Comparison of ENCODE assay signal across 9 mouse cellular contexts in the genomic region with DNA sequence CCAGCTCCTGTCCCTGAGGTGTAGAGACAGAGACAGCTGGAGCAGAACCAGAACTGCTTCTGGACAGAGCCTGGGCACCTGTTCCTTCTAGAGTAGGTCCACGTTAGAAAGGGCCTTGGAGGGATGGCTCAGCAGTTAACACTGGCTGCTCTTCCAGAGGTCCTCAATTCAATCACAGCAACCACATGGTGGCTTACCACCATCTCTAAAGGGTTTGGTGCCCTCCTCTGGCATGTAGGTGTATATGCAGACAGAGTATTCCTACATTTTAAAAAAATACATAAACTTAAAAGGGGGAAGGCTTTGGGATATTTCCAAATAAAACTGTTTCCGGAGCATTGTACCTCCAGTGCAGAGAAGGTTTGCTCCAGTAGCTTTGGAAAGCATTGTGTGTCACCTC. TPM values are rescaled to one million over a fixed set of nuclear protein-coding genes. Genes with fewer than 3 reads are reported as not detected.
DNase-seq lines count a peak whose midpoint lies in the region; ATAC-seq and TF ChIP-seq lines count a peak whose summit lies in the region.
"Had no signal": no experiment of that assay in that cellular context is flagged by ENCODE, and none has a peak within 500 bp of the region (broad histone marks: within the 10 kb centered on the region; RNA-seq: fewer than 3 reads in every experiment).

No protein-coding gene starts in this region.

- H3K4me2 ChIP-seq in CH12.LX (ENCODE audit: insufficient read depth, low read depth, poor library complexity, severe bottlenecking): no peak overlapping the region
- no peak overlapping the region for H3K4me2 ChIP-seq in liver, embryonic 14.5 days (ENCODE audit: low read depth)
- no peak overlapping the region for H3K4me2 ChIP-seq in midbrain, embryonic 13.5 days (replicated peaks)
- H3K4me2 ChIP-seq: liver, embryonic 13.5 days had no signal

- WGBS in kidney, adult 2 months: 12% methylated on average over 2 of the region's 2 CpGs
- 52% methylated on average over 2 of the region's 2 CpGs for WGBS in liver, embryonic 14.5 days (ENCODE audit: insufficient replicate concordance)
- 55% methylated on average over 2 of the region's 2 CpGs for WGBS in midbrain, embryonic 13.5 days

- ATAC-seq in liver, embryonic 14.5 days (ENCODE audit: insufficient read depth): no peak
- no peak for ATAC-seq in midbrain, embryonic 13.5 days

- TF ChIP-seq CTCF in kidney, adult 2 months (conservative IDR thresholded peaks at IDR 0.05; ENCODE audit: insufficient read depth, insufficient read length, low read depth, low read length): peak; percentile 58
- peak; percentile 33 to 89; a peak in 3 of 4 replicates for TF ChIP-seq CTCF in CH12.LX (conservative IDR thresholded peaks at IDR 0.05 in 1 of 2, IDR thresholded peaks at IDR 0.05 in 1 of 2; ENCODE audit: low read depth in 2 of 2, low read length in 2 of 2)
- peak; percentile 72 for TF ChIP-seq CTCF in liver, embryonic 14.5 days (IDR thresholded peaks at IDR 0.05; ENCODE audit: low read depth)

- dilution Hi-C loops in CH12.LX (cut with MboI; ENCODE audit: extremely low pct_ligation_motif_present, extremely low pct_unique_long_range_greater_than_20kb, low sequenced_read_pairs): no loop called here

- H3K79me2 ChIP-seq in CH12.LX (replicated peaks; ENCODE audit: control insufficient read depth, extremely low read depth, insufficient read depth, poor library complexity, severe bottlenecking): peaks cover 24% of the 10 kb centered on the region

- H3K9me3 ChIP-seq in CH12.LX (replicated peaks; ENCODE audit: low read length): no peaks in the 10 kb centered on the region
- no peaks in the 10 kb centered on the region for H3K9me3 ChIP-seq in liver, embryonic 14.5 days (ENCODE audit: control insufficient read depth, low read length)
- H3K9me3 ChIP-seq in midbrain, embryonic 13.5 days: no peaks in the 10 kb centered on the region
- H3K9me3 ChIP-seq: liver, embryonic 13.5 days had no signal

- H3K4me1 ChIP-seq in kidney, adult 2 months (ENCODE audit: control insufficient read depth, insufficient read depth, low read length): peaks cover 3% of the 10 kb centered on the region; the same call in 1 of the 2 replicates
- peaks cover 7 to 21% of the 10 kb centered on the region in 2 experiments for H3K4me1 ChIP-seq in CH12.LX (ENCODE audit: control insufficient read depth in 1 of 2, insufficient read depth in 2 of 2)
- peaks cover 4 to 9% of the 10 kb centered on the region in 2 experiments for H3K4me1 ChIP-seq in liver, embryonic 14.5 days (replicated peaks; ENCODE audit: control insufficient read depth in 2 of 2, insufficient read depth in 2 of 2, low read length in 1 of 2)
- peaks cover 17% of the 10 kb centered on the region for H3K4me1 ChIP-seq in midbrain, embryonic 13.5 days (replicated peaks)

- in situ Hi-C loops in CH12.LX (cut with MboI; ENCODE audit: low pct_ligation_motif_present, low pct_unique_long_range_greater_than_20kb, low sequenced_read_pairs): no loop called here

- DNase-seq in kidney, adult 2 months: peak; percentile 58
- no peak for DNase-seq in kidney, adult 11 months
- DNase-seq in B cell, adult 2 months: peak; percentile 54 to 59
- peak; percentile 65 for DNase-seq in CH12.LX (ENCODE audit: extremely low read depth)
- peak; percentile 74 for DNase-seq in embryo, embryonic 10 days (ENCODE audit: low spot score)
- no peak for DNase-seq in liver, embryonic 14.5 days (ENCODE audit: low read depth in 3 of 3, low spot score in 3 of 3)
- DNase-seq in skeletal muscle tissue, adult 2 months (ENCODE audit: low read depth, low spot score): peak; percentile 32
- DNase-seq: liver, embryonic 13.5 days had no signal

- TF ChIP-seq RAD21 in CH12.LX (IDR thresholded peaks at IDR 0.05; ENCODE audit: low read depth, low read length): peak; percentile 82

- no peak overlapping the region for H3K9ac ChIP-seq in CH12.LX (ENCODE audit: insufficient read depth, low read depth)
- no peak overlapping the region for H3K9ac ChIP-seq in liver, embryonic 14.5 days (replicated peaks)
- H3K9ac ChIP-seq in midbrain, embryonic 13.5 days (replicated peaks): no peak overlapping the region
- H3K9ac ChIP-seq: liver, embryonic 13.5 days had no signal

- H3K27me3 ChIP-seq in kidney, adult 2 months (replicated peaks; ENCODE audit: control insufficient read depth, insufficient read depth, low read length): no peaks in the 10 kb centered on the region
- H3K27me3 ChIP-seq in CH12.LX (replicated peaks): no peaks in the 10 kb centered on the region
- H3K27me3 ChIP-seq in liver, embryonic 14.5 days (ENCODE audit: control insufficient read depth, insufficient read depth, low read length): no peaks in the 10 kb centered on the region
- no peaks in the 10 kb centered on the region for H3K27me3 ChIP-seq in midbrain, embryonic 13.5 days
- H3K27me3 ChIP-seq: liver, embryonic 13.5 days had no signal

- H3K36me3 ChIP-seq in kidney, adult 2 months (ENCODE audit: control insufficient read depth, insufficient read depth, low read length): peaks cover 8% of the 10 kb centered on the region
- H3K36me3 ChIP-seq in CH12.LX (replicated peaks in 1 of 2; ENCODE audit: control insufficient read depth in 1 of 2, insufficient read depth in 1 of 2, low read length in 1 of 2): peaks cover 35 to 62% of the 10 kb centered on the region in 2 experiments
- peaks cover 38% of the 10 kb centered on the region for H3K36me3 ChIP-seq in liver, embryonic 14.5 days (replicated peaks; ENCODE audit: control insufficient read depth, insufficient read depth, low read depth)
- peaks cover 50% of the 10 kb centered on the region for H3K36me3 ChIP-seq in midbrain, embryonic 13.5 days

- H3K27ac ChIP-seq in kidney, adult 2 months (ENCODE audit: insufficient read depth, low read depth, low read length): no peak overlapping the region
- no peak overlapping the region for H3K27ac ChIP-seq in CH12.LX (ENCODE audit: insufficient read depth, low read depth)
- no peak overlapping the region for H3K27ac ChIP-seq in liver, embryonic 14.5 days
- H3K27ac ChIP-seq in midbrain, embryonic 13.5 days: no peak overlapping the region
- H3K27ac ChIP-seq: liver, embryonic 13.5 days had no signal

- TF ChIP-seq EP300 in CH12.LX (IDR thresholded peaks at IDR 0.05; ENCODE audit: low read length): no peak
- no peak for TF ChIP-seq EP300 in liver, embryonic 14.5 days (IDR thresholded peaks at IDR 0.05; ENCODE audit: low read depth)

- no peak overlapping the region for H3K4me3 ChIP-seq in kidney, adult 2 months (ENCODE audit: insufficient read depth, low read depth, low read length)
- no peak overlapping the region for H3K4me3 ChIP-seq in CH12.LX (replicated peaks in 1 of 3; ENCODE audit: low read depth in 2 of 3, low read length in 2 of 3, poor library complexity in 1 of 3)
- no peak overlapping the region for H3K4me3 ChIP-seq in liver, embryonic 14.5 days (ENCODE audit: insufficient read depth in 1 of 2, low read depth in 2 of 2, low read length in 2 of 2)
- no peak overlapping the region for H3K4me3 ChIP-seq in midbrain, embryonic 13.5 days (replicated peaks)
- H3K4me3 ChIP-seq: liver, embryonic 13.5 days had no signal

- no peak for TF ChIP-seq POLR2A in kidney, adult 2 months (IDR thresholded peaks at IDR 0.05; ENCODE audit: low read depth, low read length)
- TF ChIP-seq POLR2A in CH12.LX (IDR thresholded peaks at IDR 0.05; ENCODE audit: low read depth, low read length): no peak

TF ChIP-seq in CH12.LX, 34 proteins besides CTCF, POLR2A, EP300 and RAD21 (continues in another document):
- peak; percentile 86 for TF ChIP-seq MAX (IDR thresholded peaks at IDR 0.05; ENCODE audit: low read length)
- TF ChIP-seq SIN3A (IDR thresholded peaks at IDR 0.05; ENCODE audit: low read length): 0 out of 2 replicates have a peak, but pooled peaks have one; percentile 25
- peak; percentile 59 for TF ChIP-seq ZNF384 (IDR thresholded peaks at IDR 0.05; ENCODE audit: low read depth, low read length)
- peak; percentile 37; the same call in 1 of the 2 replicates for TF ChIP-seq IRF4 (IDR thresholded peaks at IDR 0.05; ENCODE audit: low read depth, low read length)
- peak; percentile 65 for TF ChIP-seq SMC3 (IDR thresholded peaks at IDR 0.05; ENCODE audit: low read depth, low read length)
- TF ChIP-seq ETS1 (conservative IDR thresholded peaks at IDR 0.05; ENCODE audit: low read depth, low read length): no peak
- peak; percentile 97 for TF ChIP-seq MYC (IDR thresholded peaks at IDR 0.05; ENCODE audit: low read depth, low read length)

RNA-seq across cellular contexts. Expression of a gene that starts 5.1 kb away (rescaled TPM):
- 6.5 and 6.7 TPM in 2 replicates for polyA plus RNA-seq in kidney, adult 2 months (2012; rRNA removed)
- total RNA-seq in CH12.LX (2012; rRNA removed) (33.9 and 44.0 TPM in 2 replicates), CH12.LX (2014; rRNA removed) (57.5 and 64.7 TPM in 2 replicates)
- polyA plus RNA-seq in CH12.LX (2012; ENCODE audit: insufficient read length, low read depth): 41.4 and 42.7 TPM in 2 replicates
- polyA plus RNA-seq in liver, embryonic 14.5 days (2012; rRNA removed): 6.4 and 10.4 TPM in 2 replicates
- 12.4 and 13.3 TPM in 2 replicates for polyA plus RNA-seq in liver, embryonic 14.5 days (2014; fragmentation: Nextera tagmentation; extraction: Ambion mirVana)
- polyA plus RNA-seq in midbrain, embryonic 13.5 days (2015; fragmentation: Nextera tagmentation; extraction: Ambion mirVana): 29.1 and 32.1 TPM in 2 replicates

RNA-seq across cellular contexts. Expression of a gene that starts 12.0 kb away (rescaled TPM):
- polyA plus RNA-seq in kidney, adult 2 months (2012; rRNA removed): 10.2 and 11.3 TPM in 2 replicates
- total RNA-seq in CH12.LX (2012; rRNA removed) (9.3 and 11.0 TPM in 2 replicates), CH12.LX (2014; rRNA removed) (16.9 and 17.0 TPM in 2 replicates)
- polyA plus RNA-seq in CH12.LX (2012; ENCODE audit: insufficient read length, low read depth): 12.6 and 15.3 TPM in 2 replicates
- polyA plus RNA-seq in liver, embryonic 14.5 days (2012; rRNA removed): 5.0 and 6.8 TPM in 2 replicates
- polyA plus RNA-seq in liver, embryonic 14.5 days (2014; fragmentation: Nextera tagmentation; extraction: Ambion mirVana): 7.6 and 8.6 TPM in 2 replicates
- 61.8 and 68.2 TPM in 2 replicates for polyA plus RNA-seq in midbrain, embryonic 13.5 days (2015; fragmentation: Nextera tagmentation; extraction: Ambion mirVana)

RNA-seq across cellular contexts. Expression of a gene that starts 31.6 kb away (rescaled TPM):
- 7.9 TPM in 2 replicates for polyA plus RNA-seq in kidney, adult 2 months (2012; rRNA removed)
- not detected in 2 replicates for total RNA-seq in CH12.LX (2012; rRNA removed)
- total RNA-seq in CH12.LX (2014; rRNA removed): not detected in 2 replicates
- not detected in 2 replicates for polyA plus RNA-seq in CH12.LX (2012; ENCODE audit: insufficient read length, low read depth)
- not detected in 2 replicates for polyA plus RNA-seq in liver, embryonic 14.5 days (2012; rRNA removed)
- polyA plus RNA-seq in liver, embryonic 14.5 days (2014; fragmentation: Nextera tagmentation; extraction: Ambion mirVana): not detected in 2 replicates
- polyA plus RNA-seq in midbrain, embryonic 13.5 days (2015; fragmentation: Nextera tagmentation; extraction: Ambion mirVana): not detected in 2 replicates
- polyA plus RNA-seq: liver, embryonic 13.5 days had no signal

RNA-seq across cellular contexts. Expression of a gene that starts 48.6 kb away (rescaled TPM):
- 6.8 and 7.2 TPM in 2 replicates for polyA plus RNA-seq in kidney, adult 2 months (2012; rRNA removed)
- total RNA-seq in CH12.LX (2012; rRNA removed) (not detected in 2 replicates), CH12.LX (2014; rRNA removed) (not detected in 2 replicates)
- polyA plus RNA-seq in CH12.LX (2012; ENCODE audit: insufficient read length, low read depth): not detected in 2 replicates
- 0.39 and 0.47 TPM in 2 replicates for polyA plus RNA-seq in liver, embryonic 14.5 days (2012; rRNA removed)
- 0.38 and 0.59 TPM in 2 replicates for polyA plus RNA-seq in liver, embryonic 14.5 days (2014; fragmentation: Nextera tagmentation; extraction: Ambion mirVana)
- polyA plus RNA-seq in midbrain, embryonic 13.5 days (2015; fragmentation: Nextera tagmentation; extraction: Ambion mirVana): 11.1 and 12.8 TPM in 2 replicates

Comparison
In these comparisons a context has a peak if more than half of its experiments do, and no peak if none do; other contexts are left out.
1. DNase-seq: peak in kidney, adult 2 months (single experiment), B cell, adult 2 months (2 of 2), CH12.LX (single experiment), embryo, embryonic 10 days (single experiment) and skeletal muscle tissue, adult 2 months (single experiment); none in kidney, adult 11 months (single experiment) and liver, embryonic 14.5 days (0 of 3).
2. Peak in every context shown above with its lines, with median percentiles within 50 percentile points of each other: CTCF ChIP-seq.